Comparison of ENCODE assay signal across 17 mouse cellular contexts in the genomic region with DNA sequence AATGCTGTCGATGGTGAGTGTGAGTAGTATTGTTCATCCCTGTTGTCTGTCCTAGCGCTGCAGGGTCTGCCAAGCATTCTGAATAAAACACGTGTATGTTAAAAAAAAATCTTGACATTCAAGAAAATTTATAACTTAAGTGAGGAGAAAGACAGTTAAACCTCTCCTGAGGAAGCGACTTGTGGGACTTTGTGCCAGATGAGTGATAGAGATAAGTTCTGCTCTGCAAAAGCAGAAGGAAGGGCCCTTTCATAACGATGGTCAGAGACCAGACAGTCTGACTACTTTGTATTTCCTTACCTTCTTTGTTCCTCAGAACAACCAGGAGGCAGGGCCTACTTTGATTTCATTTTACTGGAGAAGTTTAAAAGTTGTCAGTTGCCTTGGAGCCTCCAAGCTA. TPM values are rescaled to one million over a fixed set of nuclear protein-coding genes. Genes with fewer than 3 reads are reported as not detected.
DNase-seq lines count a peak whose midpoint lies in the region; ATAC-seq and TF ChIP-seq lines count a peak whose summit lies in the region.
"Had no signal": no experiment of that assay in that cellular context is flagged by ENCODE, and none has a peak within 500 bp of the region (broad histone marks: within the 10 kb centered on the region; RNA-seq: fewer than 3 reads in every experiment).

No protein-coding gene starts in this region.

- no peak for TF ChIP-seq POLR2A in kidney, adult 2 months (IDR thresholded peaks at IDR 0.05; ENCODE audit: low read depth, low read length)

- intact Hi-C loops in heart, postnatal 14 days (cut with DNase I) = no loop called here

- no peaks in the 10 kb centered on the region for H3K9me3 ChIP-seq in lung, postnatal 0 days (ENCODE audit: low read length)
- H3K9me3 ChIP-seq: embryonic facial prominence, embryonic 15.5 days; liver, embryonic 15.5 days; megakaryocyte, embryonic 14.5 days had no signal

- H3K36me3 ChIP-seq in kidney, adult 2 months (ENCODE audit: control insufficient read depth, insufficient read depth, low read length) = no peaks in the 10 kb centered on the region
- H3K36me3 ChIP-seq in lung, postnatal 0 days (ENCODE audit: insufficient read depth, low read length) = no peaks in the 10 kb centered on the region
- H3K36me3 ChIP-seq: embryonic facial prominence, embryonic 15.5 days; liver, embryonic 15.5 days had no signal

- DNase-seq in heart, adult 11 months = peak; percentile 75
- DNase-seq in heart, postnatal 14 days = no peak
- DNase-seq in kidney, adult 2 months = peak; percentile 70
- DNase-seq in kidney, postnatal 4 days = no peak
- DNase-seq in lung, postnatal 0 days (ENCODE audit: low spot score) = no peak
- no peak for DNase-seq in lung, postnatal 10 days
- DNase-seq: cerebellum, adult 18-20 months; left cerebral cortex, postnatal 4 days; thymus, postnatal 14 days had no signal

- no peak overlapping the region for H3K4me2 ChIP-seq in lung, postnatal 0 days (replicated peaks; ENCODE audit: low read depth, low read length)
- H3K4me2 ChIP-seq: embryonic facial prominence, embryonic 15.5 days; liver, embryonic 15.5 days had no signal

- no peak for TF ChIP-seq CTCF in kidney, adult 2 months (conservative IDR thresholded peaks at IDR 0.05; ENCODE audit: insufficient read depth, insufficient read length, low read depth, low read length)
- TF ChIP-seq CTCF in lung, postnatal 0 days (IDR thresholded peaks at IDR 0.05) = no peak

- no peak overlapping the region for H3K4me3 ChIP-seq in kidney, adult 2 months (ENCODE audit: insufficient read depth, low read depth, low read length)
- H3K4me3 ChIP-seq in lung, postnatal 0 days (ENCODE audit: low read depth, low read length) = no peak overlapping the region
- H3K4me3 ChIP-seq: embryonic facial prominence, embryonic 15.5 days; liver, embryonic 15.5 days had no signal

- ATAC-seq in lung, postnatal 0 days = no peak
- no peak for ATAC-seq in frontal cortex, adult (ENCODE audit: low TSS enrichment)
- no peak for ATAC-seq in activated CD4-positive, CD25-positive, alpha-beta regulatory T cell, adult 4 months
- ATAC-seq: hindbrain, embryonic 16.5 days had no signal

- no peaks in the 10 kb centered on the region; the same call in 1 of the 2 replicates for H3K27me3 ChIP-seq in kidney, adult 2 months (replicated peaks; ENCODE audit: control insufficient read depth, insufficient read depth, low read length)
- no peaks in the 10 kb centered on the region for H3K27me3 ChIP-seq in lung, postnatal 0 days (replicated peaks; ENCODE audit: insufficient read depth, low read length)
- H3K27me3 ChIP-seq: embryonic facial prominence, embryonic 15.5 days had no signal

- H3K4me1 ChIP-seq in kidney, adult 2 months (ENCODE audit: control insufficient read depth, insufficient read depth, low read length) = no peaks in the 10 kb centered on the region
- H3K4me1 ChIP-seq in lung, postnatal 0 days (ENCODE audit: insufficient read depth, low read depth, low read length) = no peaks in the 10 kb centered on the region; the same call in 1 of the 2 replicates
- H3K4me1 ChIP-seq: liver, embryonic 15.5 days had no signal

- peak overlapping the region; percentile 60 for H3K27ac ChIP-seq in kidney, adult 2 months (ENCODE audit: insufficient read depth, low read depth, low read length)
- peak overlapping the region; percentile 16; the same call in 1 of the 2 replicates for H3K27ac ChIP-seq in lung, postnatal 0 days (ENCODE audit: low read length)
- H3K27ac ChIP-seq: embryonic facial prominence, embryonic 15.5 days; kidney, postnatal 0 days; liver, embryonic 15.5 days; stomach, postnatal 0 days had no signal

- WGBS in kidney, adult 2 months = 59% methylated on average over 5 of the region's 5 CpGs
- 45% methylated on average over 5 of the region's 5 CpGs for WGBS in lung, postnatal 0 days

- no peak for TF ChIP-seq EP300 in lung, postnatal 0 days (IDR thresholded peaks at IDR 0.05)

- H3K9ac ChIP-seq in lung, postnatal 0 days (replicated peaks; ENCODE audit: low read depth) = no peak overlapping the region
- H3K9ac ChIP-seq: embryonic facial prominence, embryonic 15.5 days; liver, embryonic 15.5 days had no signal

RNA-seq across cellular contexts. Expression of a gene that starts 4.9 kb away (rescaled TPM):
- 100 to 1,000 TPM; 187 to 190 TPM for total RNA-seq in heart, postnatal 14 days (2021)
- 33.9 and 37.5 TPM in 2 replicates for polyA plus RNA-seq in kidney, adult 2 months (2012; rRNA removed)
- 189 and 199 TPM in 2 replicates for polyA plus RNA-seq in lung, postnatal 0 days (2015; fragmentation: Nextera tagmentation; extraction: Ambion mirVana)
- under 1 TPM; 0.26 to 0.48 TPM for polyA plus RNA-seq in activated CD4-positive, CD25-positive, alpha-beta regulatory T cell, adult 4 months (2017; shearing (Covaris generic))

Comparison
In these comparisons a context has a peak if more than half of its experiments do, and no peak if none do; other contexts are left out.
1. DNase-seq: peak in heart, adult 11 months (single experiment) and kidney, adult 2 months (single experiment); none in heart, postnatal 14 days (0 of 2), kidney, postnatal 4 days (0 of 2), lung, postnatal 0 days (single experiment) and lung, postnatal 10 days (single experiment).
2. RNA of a gene that starts 4.9 kb away (polyA plus RNA-seq): 189 to 199 TPM in lung, postnatal 0 days and 33.9 to 37.5 TPM in kidney, adult 2 months; 0.26 to 0.48 TPM in activated CD4-positive, CD25-positive, alpha-beta regulatory T cell, adult 4 months; every median in the first group is over 10 times any median in the second.